Mouse (Mus musculus): ENCODE results near the gene Capsl. TPM values are rescaled to one million over a fixed set of nuclear protein-coding genes. Genes with fewer than 3 reads are reported as not detected.

Capsl gene
- 0.24 and 0.57 TPM in 2 replicates for polyA plus RNA-seq (2012)

GRCm38 (mm10) chr15:9435534-9436180, at the start of gene Capsl:
TSS of gene Capsl (plus strand) at chr15:9436028.

Other genes with a start within 250 kb of the Capsl start
- not detected in 2 replicates for gene Ugt3a1, start 159.1 kb upstream of the Capsl start, polyA plus RNA-seq (2012)
- gene Ugt3a2, start 100.5 kb upstream of the Capsl start, polyA plus RNA-seq (2012): not detected in 2 replicates
- gene Il7r, start 94.1 kb downstream of the Capsl start, polyA plus RNA-seq (2012): 0.14 and 0.19 TPM in 2 replicates

Data from megakaryocyte-erythroid progenitor cell, adult 5 weeks (primary cell).